Mouse (Mus musculus) heart, adult 2 months (tissue): ENCODE results near the gene Stk4.

Experiments used
- CTCF ChIP-seq: fragments of 200-600 bp; IDR thresholded peaks from 2 replicates; pipeline ENCODE4 v1.8.1; 2022; ENCODE audit warnings: antibody characterized with exemption, mild to moderate bottlenecking, moderate library complexity
- EP300 ChIP-seq: fragments of 200-500 bp; IDR thresholded peaks from 2 replicates; pipeline ENCODE4 v1.6.1; 2011; ENCODE audit warnings: low read depth, low read length, control low read depth; ENCODE audit not compliant: insufficient read depth
- POLR2A ChIP-seq: fragments of 200-500 bp; IDR thresholded peaks from 2 replicates; pipeline ENCODE4 v1.6.1; 2011; ENCODE audit warnings: mild to moderate bottlenecking, low read depth, low read length, control low read depth; ENCODE audit not compliant: insufficient read depth

GRCm38 (mm10) chr2:164190576-164190975, 120.5 kb downstream of the Stk4 start, which contains the start of gene Wfdc12:
- TF ChIP-seq POLR2A, result no peak
- no peak for TF ChIP-seq CTCF
- no peak for TF ChIP-seq EP300
